Mouse (Mus musculus): ENCODE measurements around the gene Zswim5.
"Not testable (repeated sequence)": the region's sequence is repeated elsewhere in the genome, so short reads cannot be mapped to it uniquely, and the experiment has no call there.

- TF ChIP-seq CTCF (IDR thresholded peaks at IDR 0.05; ENCODE audit: insufficient read depth, low read length); POLR2A (IDR thresholded peaks at IDR 0.05; ENCODE audit: borderline replicate concordance, extremely low read depth, low read depth, low read length): not testable (repeated sequence)
These were observed 37.1 kb upstream of the Zswim5 start for GRCm38 (mm10) chr4:116840096-116840495.

Data from lung, adult 2 months (tissue).